Mouse (Mus musculus) urinary bladder, postnatal 36 days (tissue): ENCODE measurements at regions not wholly inside any gene's neighbourhood (a gene's known extent, or its start where the extent isn't known, plus 50 kb on each side); places are given as distances from the start of the nearest gene placed in this dataset.
"Not testable (repeated sequence)": the region's sequence is repeated elsewhere in the genome, so short reads cannot be mapped to it uniquely, and the experiment has no call there.

Source experiments
- DNase-seq, 2 experiments: peaks; one replicate each; pipeline ENCODE4 v3.0.0; 2022; ENCODE audit warnings: low spot score in 2 of 2, mixed read lengths in 1 of 2

GRCm38 (mm10) chr19:32972116-32972515 is 214.8 kb downstream of the Pten start:
- DNase-seq = no peak

GRCm38 (mm10) chr19:32973130-32973529 is 215.8 kb downstream of the Pten start:
- DNase-seq = no peak

GRCm38 (mm10) chr19:32974778-32975240 is 217.5 kb downstream of the Pten start:
- peak; percentile 49 to 68 for DNase-seq

GRCm38 (mm10) chr19:32975303-32975702 is 218.0 kb downstream of the Pten start:
- no peak for DNase-seq

- DNase-seq = no peak
Measured at GRCm38 (mm10) chr19:32976507-32976906, 219.2 kb downstream of the Pten start.

- no peak for DNase-seq
Measured at GRCm38 (mm10) chr19:32978037-32978745, 220.9 kb downstream of the Pten start.

GRCm38 (mm10) chr19:32980142-32980541 is 222.8 kb downstream of the Pten start:
- peak; percentile 15 to 45 for DNase-seq

GRCm38 (mm10) chr19:32988713-32989112 is 231.4 kb downstream of the Pten start:
- DNase-seq = no peak

GRCm38 (mm10) chr19:32989346-32989745 is 232.0 kb downstream of the Pten start:
- no peak for DNase-seq

GRCm38 (mm10) chr19:32990576-32990975 is 233.3 kb downstream of the Pten start:
- no peak for DNase-seq

GRCm38 (mm10) chr19:32998576-32999170 is 241.4 kb downstream of the Pten start:
- DNase-seq = no peak

- DNase-seq = no peak
Measured at GRCm38 (mm10) chr19:33007582-33007981, 250.3 kb downstream of the Pten start.

- DNase-seq = no peak
Measured at GRCm38 (mm10) chr19:33008076-33008475, 250.8 kb downstream of the Pten start.

- DNase-seq = no peak
Measured at GRCm38 (mm10) chr19:33008794-33009193, 251.5 kb downstream of the Pten start.

GRCm38 (mm10) chr19:33010886-33011446 is 253.7 kb downstream of the Pten start:
- DNase-seq = no peak

- DNase-seq = not testable (repeated sequence)
Measured at GRCm38 (mm10) chr19:33014879-33015278, 257.6 kb downstream of the Pten start.

- DNase-seq = no peak
Measured at GRCm38 (mm10) chr19:33021161-33021560, 263.9 kb downstream of the Pten start.

GRCm38 (mm10) chr19:33022839-33023428 is 265.6 kb downstream of the Pten start:
- no peak for DNase-seq

GRCm38 (mm10) chr19:33029688-33030444 is 272.6 kb downstream of the Pten start:
- no peak for DNase-seq

GRCm38 (mm10) chr19:33040512-33040911 is 283.2 kb downstream of the Pten start:
- no peak for DNase-seq

- DNase-seq = no peak
Measured at GRCm38 (mm10) chr19:33040991-33041390, 283.7 kb downstream of the Pten start.

GRCm38 (mm10) chr19:33042760-33043159 is 285.5 kb downstream of the Pten start:
- no peak for DNase-seq
